Mouse (Mus musculus) brain, embryonic 14.5 days (tissue): ENCODE data around the gene Chil5. TPM values are rescaled to one million over a fixed set of nuclear protein-coding genes. Genes with fewer than 3 reads are reported as not detected.
"Not testable (repeated sequence)": the region's sequence is repeated elsewhere in the genome, so short reads cannot be mapped to it uniquely, and the experiment has no call there.

Experiments
- DNase-seq: peaks from one replicate; pipeline ENCODE4 v3.0.0-alpha.2; 2011; ENCODE audit warnings: low read depth
- CTCF ChIP-seq: fragments of 200-500 bp; IDR thresholded peaks from 2 replicates; pipeline ENCODE4 v1.5.1; 2012; ENCODE audit warnings: inconsistent platforms, mild to moderate bottlenecking, moderate library complexity, borderline replicate concordance; ENCODE audit not compliant: insufficient read depth, insufficient read length; ENCODE audit errors: extremely low read depth
- POLR2A ChIP-seq: fragments of 200-500 bp; IDR thresholded peaks from 2 replicates; pipeline ENCODE4 v1.6.1; 2012; ENCODE audit warnings: mild to moderate bottlenecking, inconsistent platforms, borderline replicate concordance; ENCODE audit not compliant: poor library complexity, insufficient read depth, insufficient read length, severe bottlenecking; ENCODE audit errors: extremely low read depth
- polyA plus RNA-seq: library from polyadenylated mRNA; depleted of rRNA; stranded (reverse); fragments of >200 nt; gene quantifications from 2 replicates; pipeline ENCODE4 v1.2.3, GENCODE M21; 2012; rRNA removed

Gene Chil5
- polyA plus RNA-seq = not detected in 2 replicates

DNA sequence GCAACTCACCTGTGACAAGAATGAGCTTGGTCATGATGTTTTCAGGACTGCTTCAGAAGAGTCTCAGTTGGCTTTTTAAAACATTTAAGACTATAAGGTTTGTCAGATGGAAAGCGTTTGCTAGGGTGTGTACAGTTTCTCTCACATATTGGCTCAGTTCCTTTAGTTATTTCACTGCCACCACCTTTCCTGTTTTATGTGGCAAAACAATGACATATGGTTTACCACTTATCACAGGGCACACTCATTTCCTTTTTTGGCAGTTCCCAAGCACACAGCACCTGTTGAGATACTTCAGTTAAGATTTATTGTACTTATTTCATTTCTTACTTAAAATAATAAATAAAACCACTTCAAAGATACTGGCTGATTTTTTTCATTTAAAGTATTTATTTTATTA, at the start of gene Chil5:
Gene Chil5, minus strand, starts transcription at position 34 of the 400 bp plus-strand sequence.
- no peak for TF ChIP-seq POLR2A
- no peak for TF ChIP-seq CTCF
- DNase-seq = no peak

DNA sequence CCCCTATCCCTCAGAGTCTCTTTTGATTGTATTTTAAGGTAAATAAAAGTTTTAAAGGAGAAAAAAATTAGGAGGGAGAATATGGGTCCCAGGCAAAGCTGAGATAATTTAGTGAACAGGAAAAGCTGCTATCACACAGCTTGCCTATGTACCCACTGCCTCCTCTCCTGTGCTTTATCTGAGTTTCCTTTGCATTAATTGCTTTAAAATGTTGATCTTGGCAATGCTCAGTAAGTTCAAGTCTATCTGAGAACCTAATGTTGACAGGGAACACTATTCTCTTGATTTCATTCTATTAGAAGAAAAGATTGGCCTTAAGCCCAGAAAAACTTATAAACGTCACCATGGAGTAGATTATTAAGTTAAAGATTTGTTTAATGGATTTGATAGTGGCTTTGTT, 42.2 kb upstream of the Chil5 start:
- TF ChIP-seq CTCF (no peak), POLR2A (no peak)
- DNase-seq = no peak

DNA sequence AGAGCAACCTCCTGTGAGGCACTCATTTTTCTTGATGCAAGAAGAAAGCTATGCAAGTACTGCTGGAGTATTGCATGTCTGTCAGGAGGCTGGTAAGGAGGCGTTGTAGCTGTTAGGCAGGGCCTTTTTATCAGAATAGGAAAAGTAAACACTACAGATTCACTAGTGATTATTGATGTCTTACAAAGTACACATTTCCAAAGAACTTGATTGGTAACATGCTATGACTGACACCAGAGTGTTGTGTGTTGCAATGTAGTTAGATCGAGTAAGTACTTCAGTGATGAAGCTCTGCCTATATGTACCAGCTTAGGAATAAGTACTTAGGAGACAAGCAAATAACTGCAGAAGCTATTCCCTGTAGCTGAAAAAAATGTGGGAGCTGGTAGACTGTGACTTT, 38.4 kb upstream of the Chil5 start:
- DNase-seq = no peak
- TF ChIP-seq CTCF (no peak), POLR2A (no peak)

DNA sequence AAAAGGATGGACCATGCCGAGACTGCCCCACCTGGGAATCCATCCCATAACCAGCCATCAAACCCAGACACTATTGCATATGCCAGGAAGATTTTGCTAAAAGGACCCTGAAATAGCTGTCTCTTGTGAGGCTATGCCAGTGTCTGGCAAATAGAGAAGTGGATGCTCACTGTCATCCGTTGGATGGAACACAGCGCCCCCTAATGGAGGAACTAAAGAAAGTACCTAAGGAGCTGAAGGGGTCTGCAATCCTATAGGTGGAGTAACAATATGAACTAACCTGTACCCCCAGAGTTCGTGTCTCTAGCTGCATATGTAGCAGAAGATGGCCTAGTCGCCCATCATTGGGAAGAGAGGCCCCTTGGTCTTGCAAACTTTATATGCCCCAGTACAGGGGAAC, 35.1 kb upstream of the Chil5 start:
- DNase-seq = not testable (repeated sequence)

DNA sequence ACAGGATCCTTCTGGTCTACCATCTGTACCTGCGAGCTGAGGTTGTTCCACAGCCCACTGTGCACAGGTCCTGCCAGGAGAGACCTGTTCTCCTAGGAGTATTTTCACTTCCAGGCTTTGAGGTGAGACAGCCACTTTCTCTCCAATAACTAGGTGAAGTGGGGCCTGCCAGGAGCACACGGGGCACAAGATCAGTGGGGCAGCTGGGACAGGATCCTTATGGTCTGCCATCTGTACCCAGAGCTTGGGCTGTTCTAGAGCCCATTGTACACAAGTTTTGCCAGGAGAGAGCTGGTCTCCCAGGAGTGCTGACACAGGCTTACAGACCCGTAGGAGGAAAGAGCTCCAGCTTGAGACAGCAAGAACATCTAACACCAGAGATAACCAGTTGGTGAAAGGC, 25.4 kb upstream of the Chil5 start:
- TF ChIP-seq CTCF (no peak), POLR2A (no peak)
- no peak for DNase-seq

DNA sequence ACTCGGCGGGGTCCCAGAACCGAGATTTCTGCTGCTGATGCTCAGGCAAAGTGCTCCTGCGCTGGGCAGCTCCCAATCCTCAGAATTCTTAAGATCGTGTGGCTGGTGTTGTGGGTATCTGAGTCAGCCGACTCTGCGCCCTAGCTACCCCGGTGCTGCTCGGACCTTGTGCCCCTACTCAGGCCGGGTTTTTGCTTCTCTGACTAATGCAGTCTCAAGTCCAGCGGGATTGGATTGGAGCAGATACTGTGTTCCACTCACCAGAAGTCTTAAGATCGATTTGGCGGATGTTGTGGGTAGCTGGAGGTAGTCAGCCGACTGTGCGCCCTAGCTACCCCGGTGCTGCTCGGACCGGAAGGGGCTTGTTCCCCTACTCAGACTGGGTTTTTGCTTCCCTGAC, 19.3 kb upstream of the Chil5 start:
- DNase-seq = no peak
- TF ChIP-seq POLR2A (no peak), CTCF (no peak)

DNA sequence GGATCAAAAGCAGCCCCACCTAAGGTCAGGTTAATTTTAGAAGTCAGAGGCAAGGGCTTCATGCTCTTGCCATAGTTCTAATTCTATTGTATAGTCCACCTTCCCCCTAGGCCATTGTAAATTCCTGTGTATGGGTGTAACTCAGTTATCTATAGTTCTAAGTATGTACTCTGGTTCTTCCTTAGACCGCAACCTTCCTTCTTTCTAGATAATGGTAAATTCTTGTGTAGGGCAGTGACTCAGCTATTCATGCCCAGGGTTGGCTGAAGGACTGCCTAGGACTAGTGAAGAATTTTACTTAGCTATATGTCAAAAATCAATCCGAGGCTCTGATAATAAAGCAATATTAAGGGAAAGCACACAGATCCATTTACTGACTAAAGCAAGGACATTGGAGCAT, 7.7 kb upstream of the Chil5 start:
- TF ChIP-seq POLR2A (no peak), CTCF (no peak)
- no peak for DNase-seq

DNA sequence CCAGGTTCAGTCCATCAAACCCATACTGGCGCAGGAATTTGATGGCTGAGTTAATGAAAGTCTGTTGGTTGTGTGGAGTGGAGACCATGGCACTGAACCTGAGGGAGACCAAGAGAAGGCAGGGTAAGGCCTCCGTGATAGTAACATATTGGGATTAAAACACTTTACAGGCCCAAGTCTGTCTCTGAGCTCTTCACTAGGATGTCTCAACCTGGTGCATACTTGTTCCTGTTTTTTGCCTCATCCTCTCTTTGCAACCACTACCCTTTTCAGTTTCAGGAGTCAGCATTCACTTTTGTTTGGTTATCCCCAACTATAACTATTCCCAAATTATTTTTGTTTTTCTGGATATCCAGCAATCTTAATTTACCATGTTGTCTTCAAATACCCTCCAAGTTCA, 8.5 kb downstream of the Chil5 start:
- DNase-seq = no peak
- TF ChIP-seq CTCF = no peak
- TF ChIP-seq POLR2A = no peak

DNA sequence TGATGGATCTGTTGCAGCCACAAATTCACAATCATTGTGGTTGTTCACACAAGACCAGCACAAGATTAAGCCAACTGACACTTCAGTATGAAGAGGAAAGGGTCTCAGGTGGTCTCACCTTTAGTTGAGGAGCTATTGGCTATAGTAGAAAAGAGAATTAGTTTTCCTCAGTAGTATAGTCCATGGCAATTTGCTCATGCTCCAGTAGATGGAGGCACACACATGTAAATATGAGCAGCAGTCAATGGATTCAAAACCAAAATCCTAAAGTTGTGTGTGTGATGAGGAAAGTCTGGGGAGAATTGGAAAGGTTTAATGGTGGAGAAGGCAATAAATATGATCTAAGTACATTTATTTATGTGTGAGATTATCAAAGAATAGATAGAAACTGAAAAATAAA, 10.8 kb downstream of the Chil5 start:
- DNase-seq = peak; percentile 24
- TF ChIP-seq CTCF = peak; percentile 23; the same call in 1 of the 2 replicates
- no peak for TF ChIP-seq POLR2A

DNA sequence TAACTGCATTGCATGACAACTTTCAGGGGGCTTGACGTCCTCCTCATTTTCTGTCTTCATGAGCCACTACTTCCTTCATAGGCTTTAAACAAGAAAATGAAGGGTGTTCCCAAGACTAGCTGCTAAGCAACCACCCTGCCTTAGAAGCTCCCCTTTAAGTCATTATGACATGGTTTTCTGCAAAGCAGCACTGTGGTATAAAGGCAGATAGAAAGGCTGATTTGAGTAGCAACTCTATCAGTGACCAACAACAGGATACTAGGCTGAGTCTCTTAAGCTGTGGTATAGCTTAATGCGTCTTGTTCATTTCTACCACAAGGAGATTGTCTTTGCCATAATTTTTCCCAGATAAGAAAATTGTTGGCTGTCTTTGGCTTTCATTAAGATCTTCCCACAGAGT, 18.1 kb downstream of the Chil5 start, which contains the start of gene Pifo:
Gene Pifo, minus strand, starts transcription at position 101 of the 400 bp plus-strand sequence.
- TF ChIP-seq CTCF = no peak
- no peak for TF ChIP-seq POLR2A
- no peak for DNase-seq

DNA sequence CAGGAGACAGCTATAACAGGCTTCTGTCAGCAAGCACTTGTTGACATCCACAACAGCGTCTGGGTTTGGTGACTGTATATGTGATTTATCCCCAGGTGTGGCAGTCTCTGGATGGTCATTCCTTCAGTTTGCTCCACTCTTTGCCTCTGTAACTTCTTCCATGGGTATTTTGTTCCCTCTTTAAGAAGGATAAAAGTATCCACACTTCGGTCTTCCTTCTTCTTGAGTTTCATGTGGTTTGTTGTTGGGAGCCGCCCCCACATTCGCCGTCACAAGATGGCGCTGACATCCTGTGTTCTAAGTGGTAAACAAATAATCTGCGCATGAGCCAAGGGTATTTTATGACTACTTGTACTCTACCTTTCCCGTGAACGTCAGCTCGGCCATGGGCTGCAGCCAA, 29.3 kb downstream of the Chil5 start:
- not testable (repeated sequence) for DNase-seq

DNA sequence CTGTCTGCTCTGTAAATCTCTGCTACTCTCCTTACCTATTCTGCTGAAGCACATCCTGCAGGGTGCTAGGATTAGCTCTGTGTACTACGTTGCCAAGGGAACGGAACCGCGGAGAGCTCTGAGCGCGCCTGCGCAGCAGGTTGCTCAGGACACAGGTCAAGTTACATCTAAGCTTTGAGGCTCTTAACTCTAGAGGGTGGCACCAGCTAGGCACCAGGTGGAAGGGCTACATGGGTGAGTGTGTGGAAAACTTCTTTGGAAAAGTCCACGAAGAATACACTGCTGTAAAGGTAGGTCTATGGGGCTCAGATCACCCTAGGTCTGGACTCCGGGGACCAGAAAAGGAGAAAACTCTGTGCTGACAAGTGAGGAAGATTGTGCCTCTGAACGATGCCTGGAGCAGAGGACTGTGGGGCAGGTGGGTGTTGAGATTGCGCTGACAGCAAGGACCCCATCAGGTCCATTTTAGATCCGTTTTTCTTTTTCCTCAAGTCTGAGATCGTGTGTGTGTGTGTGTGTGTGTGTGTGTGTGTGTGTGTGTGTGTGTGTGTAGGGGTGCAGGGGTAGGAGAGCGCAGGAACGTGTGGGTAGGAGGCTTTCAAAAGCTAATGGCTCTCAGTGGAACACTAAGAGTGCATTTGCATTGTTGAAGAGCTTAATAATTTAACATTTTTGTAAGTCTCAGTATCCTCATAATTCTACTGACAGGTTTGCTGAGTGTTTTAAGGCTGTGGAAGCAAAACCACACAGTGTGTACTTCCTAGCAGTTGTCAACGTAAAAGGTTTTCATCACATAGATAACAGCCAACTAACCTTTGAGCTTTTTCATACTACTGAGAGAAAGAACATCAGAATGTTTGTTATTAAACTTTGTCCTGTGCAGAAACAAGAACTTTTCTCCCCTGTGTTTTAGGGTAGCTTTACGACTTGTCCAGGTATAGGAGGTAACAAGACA, 30.9 kb downstream of the Chil5 start:
- TF ChIP-seq POLR2A (no peak), CTCF (no peak)
- DNase-seq = peak; percentile 83

DNA sequence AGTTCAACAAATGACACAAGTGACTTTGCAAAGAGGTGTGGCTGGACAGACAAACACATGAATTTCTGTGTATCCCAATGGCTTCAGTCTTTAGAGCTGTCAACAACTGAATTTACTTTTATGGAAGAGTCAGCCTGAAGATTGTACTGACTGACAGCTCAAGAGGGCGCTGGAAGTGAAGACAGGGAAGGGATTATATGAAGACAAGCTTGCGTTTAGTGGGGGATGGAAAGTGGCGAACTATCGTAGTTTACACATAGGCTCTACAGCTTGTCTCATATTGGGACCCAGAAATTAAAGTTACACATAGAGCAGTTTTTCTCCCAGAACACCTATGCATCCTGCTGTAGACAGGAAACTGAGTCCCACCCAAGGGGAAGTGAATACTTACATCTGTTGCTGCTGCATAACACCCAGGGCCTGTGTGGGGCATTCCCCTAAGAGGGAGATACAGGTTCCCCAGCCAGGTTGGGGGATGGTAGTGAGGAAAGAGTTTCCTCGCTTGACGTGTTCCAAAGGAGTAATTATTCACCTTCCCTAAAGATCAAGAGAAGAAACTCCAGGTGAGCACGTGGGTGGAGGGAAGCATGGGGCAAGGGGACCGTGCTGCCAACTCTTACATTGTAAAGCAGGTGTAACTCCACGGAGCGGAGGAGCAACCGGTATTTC, 31.8 kb downstream of the Chil5 start:
- TF ChIP-seq CTCF = no peak
- TF ChIP-seq POLR2A = no peak
- peak; percentile 9 for DNase-seq
